In the genomic region with DNA sequence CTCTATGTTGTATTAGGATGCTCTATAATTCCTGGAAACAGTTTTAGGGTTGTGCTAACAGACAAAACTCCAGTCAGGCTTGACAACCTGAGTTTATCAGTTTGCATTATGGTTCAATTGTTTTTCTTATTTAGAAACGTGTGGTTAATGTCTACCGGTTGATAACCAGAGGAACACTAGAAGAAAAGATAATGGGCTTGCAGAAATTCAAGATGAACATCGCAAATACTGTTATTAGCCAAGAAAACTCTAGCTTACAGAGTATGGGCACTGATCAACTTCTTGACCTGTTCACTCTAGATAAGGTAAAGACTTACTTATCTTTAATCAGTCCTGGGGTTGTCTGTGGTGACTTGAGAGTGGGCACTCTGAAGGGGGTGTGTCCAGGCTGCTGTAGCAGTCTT, we compare ENCODE assay signal across 31 mouse cellular contexts.
DNase-seq lines count a peak whose midpoint lies in the region; ATAC-seq and TF ChIP-seq lines count a peak whose summit lies in the region.
"Had no signal": no experiment of that assay in that cellular context is flagged by ENCODE, and none has a peak within 500 bp of the region (broad histone marks: within the 10 kb centered on the region; RNA-seq: fewer than 3 reads in every experiment).

No protein-coding gene starts in this region.

- TF ChIP-seq CTCF in olfactory bulb, adult 2 months (IDR thresholded peaks at IDR 0.05; ENCODE audit: insufficient read depth, low read depth, low read length), result no peak

- H3K4me2 ChIP-seq in liver, embryonic 11.5 days, result no peak overlapping the region
- no peak overlapping the region for H3K4me2 ChIP-seq in liver, embryonic 15.5 days
- H3K4me2 ChIP-seq in forebrain, embryonic 16.5 days (ENCODE audit: low read length), result no peak overlapping the region
- H3K4me2 ChIP-seq: heart, embryonic 13.5 days; hindbrain, embryonic 15.5 days; kidney, embryonic 15.5 days; limb, embryonic 12.5 days; midbrain, embryonic 15.5 days; neural tube, embryonic 15.5 days had no signal

- TF ChIP-seq POLR2A in olfactory bulb, adult 2 months (IDR thresholded peaks at IDR 0.05; ENCODE audit: insufficient read depth, low read depth, low read length), result no peak

- H3K4me1 ChIP-seq in liver, embryonic 11.5 days (replicated peaks; ENCODE audit: control insufficient read depth, insufficient read depth, low read length), result peaks cover 13% of the 10 kb centered on the region
- H3K4me1 ChIP-seq in liver, embryonic 15.5 days (replicated peaks), result peaks cover 30% of the 10 kb centered on the region
- peaks cover 8% of the 10 kb centered on the region; the same call in 1 of the 2 replicates for H3K4me1 ChIP-seq in olfactory bulb, adult 2 months (ENCODE audit: control insufficient read depth, insufficient read depth, low read length)
- no peaks in the 10 kb centered on the region for H3K4me1 ChIP-seq in forebrain, embryonic 16.5 days (replicated peaks; ENCODE audit: control insufficient read depth, insufficient read depth, low read length)
- H3K4me1 ChIP-seq: heart, embryonic 13.5 days; hindbrain, embryonic 10.5 days; hindbrain, embryonic 15.5 days; kidney, embryonic 15.5 days; limb, embryonic 12.5 days; midbrain, embryonic 10.5 days; midbrain, embryonic 15.5 days; neural tube, embryonic 15.5 days had no signal

- ATAC-seq in liver, embryonic 11.5 days (replicated peaks; ENCODE audit: low FRiP score), result peak; percentile 91
- ATAC-seq in common myeloid progenitor, adult 5-6 weeks (replicated peaks; ENCODE audit: low read depth, poor library complexity, severe bottlenecking), result peak; percentile 42; the same call in 1 of the 2 replicates
- peak; percentile 85 for ATAC-seq in liver, embryonic 15.5 days (ENCODE audit: insufficient read depth)
- no peak for ATAC-seq in forebrain, embryonic 16.5 days
- ATAC-seq: forebrain, embryonic 14.5 days; inflammation-experienced regulatory T-cells, adult 6 months; lung, postnatal 0 days; midbrain, embryonic 15.5 days had no signal

- H3K9ac ChIP-seq in liver, embryonic 11.5 days (ENCODE audit: low read depth, low read length), result no peak overlapping the region
- H3K9ac ChIP-seq in liver, embryonic 15.5 days, result no peak overlapping the region
- no peak overlapping the region for H3K9ac ChIP-seq in forebrain, embryonic 16.5 days (replicated peaks; ENCODE audit: low read depth, low read length)
- H3K9ac ChIP-seq: heart, embryonic 13.5 days; hindbrain, embryonic 15.5 days; kidney, embryonic 15.5 days; limb, embryonic 12.5 days; midbrain, embryonic 15.5 days; neural tube, embryonic 15.5 days had no signal

- H3K27ac ChIP-seq in liver, embryonic 11.5 days (ENCODE audit: low read depth, low read length), result peak overlapping the region; percentile 64; the same call in 1 of the 2 replicates
- H3K27ac ChIP-seq in liver, embryonic 15.5 days (replicated peaks), result 0 out of 2 replicates have a peak overlapping the region, but pooled peaks have one; percentile 49
- H3K27ac ChIP-seq in olfactory bulb, adult 2 months (ENCODE audit: insufficient read depth, low read depth, low read length), result peak overlapping the region; percentile 51; the same call in 1 of the 2 replicates
- H3K27ac ChIP-seq in forebrain, embryonic 16.5 days (ENCODE audit: low read length), result no peak overlapping the region
- H3K27ac ChIP-seq: heart, embryonic 13.5 days; hindbrain, embryonic 10.5 days; hindbrain, embryonic 15.5 days; kidney, embryonic 15.5 days; limb, embryonic 12.5 days; macrophage; midbrain, embryonic 10.5 days; midbrain, embryonic 15.5 days; neural tube, embryonic 15.5 days had no signal

- DNase-seq in liver, embryonic 11.5 days (ENCODE audit: low spot score), result no peak
- DNase-seq in liver, result no peak
- no peak for DNase-seq in testis, postnatal 14 days (ENCODE audit: low spot score)
- DNase-seq in retina, postnatal 1 day, result no peak
- DNase-seq: adrenal gland, postnatal 25 days; cerebellum, adult 8-10 months; cerebellum, postnatal 25 days; gastrocnemius, postnatal 25 days; heart, adult 18-20 months; heart, postnatal 10 days; kidney, adult 18-20 months; kidney, postnatal 25 days; lung, adult 18-20 months; right cerebral cortex, adult 18-20 months; thymus, postnatal 4 days had no signal

- H3K27me3 ChIP-seq in liver, embryonic 11.5 days (replicated peaks; ENCODE audit: control insufficient read depth, insufficient read depth, low read length), result no peaks in the 10 kb centered on the region
- H3K27me3 ChIP-seq in liver, embryonic 15.5 days, result no peaks in the 10 kb centered on the region
- H3K27me3 ChIP-seq in forebrain, embryonic 16.5 days (replicated peaks; ENCODE audit: control insufficient read depth, insufficient read depth, low read length), result no peaks in the 10 kb centered on the region
- H3K27me3 ChIP-seq: heart, embryonic 13.5 days; hindbrain, embryonic 15.5 days; kidney, embryonic 15.5 days; limb, embryonic 12.5 days; midbrain, embryonic 15.5 days; neural tube, embryonic 15.5 days had no signal

- no peaks in the 10 kb centered on the region for H3K9me3 ChIP-seq in liver, embryonic 11.5 days (ENCODE audit: control insufficient read depth, low read length)
- no peaks in the 10 kb centered on the region for H3K9me3 ChIP-seq in liver, embryonic 15.5 days (replicated peaks)
- H3K9me3 ChIP-seq in forebrain, embryonic 16.5 days (ENCODE audit: control insufficient read depth, low read length), result no peaks in the 10 kb centered on the region
- H3K9me3 ChIP-seq: heart, embryonic 13.5 days; hindbrain, embryonic 10.5 days; hindbrain, embryonic 15.5 days; kidney, embryonic 15.5 days; limb, embryonic 12.5 days; midbrain, embryonic 10.5 days; midbrain, embryonic 15.5 days; neural tube, embryonic 15.5 days had no signal

- WGBS in liver, embryonic 11.5 days, result 55% methylated on average over 3 of the region's 3 CpGs
- 25% methylated on average over 3 of the region's 3 CpGs for WGBS in liver, embryonic 15.5 days (ENCODE audit: insufficient replicate concordance)
- WGBS in olfactory bulb, adult 2 months, result 50% methylated on average over 3 of the region's 3 CpGs
- WGBS in forebrain, embryonic 16.5 days, result 92% methylated on average over 3 of the region's 3 CpGs

- H3K4me3 ChIP-seq in liver, embryonic 11.5 days (ENCODE audit: low read depth, low read length), result no peak overlapping the region
- no peak overlapping the region for H3K4me3 ChIP-seq in liver, embryonic 15.5 days (replicated peaks)
- no peak overlapping the region for H3K4me3 ChIP-seq in olfactory bulb, adult 2 months (ENCODE audit: insufficient read depth, low read depth, low read length)
- no peak overlapping the region for H3K4me3 ChIP-seq in forebrain, embryonic 16.5 days (replicated peaks; ENCODE audit: low read length)
- H3K4me3 ChIP-seq: heart, embryonic 13.5 days; hindbrain, embryonic 10.5 days; hindbrain, embryonic 15.5 days; kidney, embryonic 15.5 days; limb, embryonic 12.5 days; midbrain, embryonic 10.5 days; midbrain, embryonic 15.5 days; neural tube, embryonic 15.5 days had no signal

- peaks cover 35% of the 10 kb centered on the region for H3K36me3 ChIP-seq in liver, embryonic 11.5 days (ENCODE audit: control insufficient read depth, insufficient read depth, low read length)
- peaks cover 91% of the 10 kb centered on the region for H3K36me3 ChIP-seq in liver, embryonic 15.5 days (replicated peaks)
- peaks cover 34% of the 10 kb centered on the region for H3K36me3 ChIP-seq in forebrain, embryonic 16.5 days (ENCODE audit: control insufficient read depth, insufficient read depth)
